ENCODE assay signal across 11 mouse cellular contexts in genomic region chr7:31109091-31109490, GRCm38 (mm10). TPM values are rescaled to one million over a fixed set of nuclear protein-coding genes. Genes with fewer than 3 reads are reported as not detected.
DNase-seq lines count a peak whose midpoint lies in the region; ATAC-seq lines count a peak whose summit lies in the region.
"Had no signal": no experiment of that assay in that cellular context is flagged by ENCODE, and none has a peak within 500 bp of the region (broad histone marks: within the 10 kb centered on the region; RNA-seq: fewer than 3 reads in every experiment).

No protein-coding gene starts in this region.

- no peaks in the 10 kb centered on the region for H3K27me3 ChIP-seq in embryonic facial prominence, embryonic 14.5 days (replicated peaks; ENCODE audit: control insufficient read depth, insufficient read depth, low read length)
- H3K27me3 ChIP-seq in embryonic facial prominence, embryonic 10.5 days (replicated peaks; ENCODE audit: low read depth, poor library complexity, severe bottlenecking) = 0 out of 2 replicates have a peak, but pooled peaks cover 1% of the 10 kb centered on the region
- H3K27me3 ChIP-seq: embryonic facial prominence, embryonic 13.5 days had no signal

- DNase-seq in embryonic facial prominence, embryonic 14.5 days (ENCODE audit: low spot score) = no peak
- no peak for DNase-seq in embryonic facial prominence, embryonic 10.5 days (ENCODE audit: low spot score)
- DNase-seq in ovary, postnatal 36 days (ENCODE audit: low spot score) = peak; percentile 64
- DNase-seq in ovary, postnatal 14 days (ENCODE audit: low spot score) = no peak
- DNase-seq in kidney, postnatal 14 days = peak; percentile 85
- DNase-seq in urinary bladder, postnatal 4 days (ENCODE audit: low spot score in 2 of 2) = no peak
- DNase-seq in frontal cortex, postnatal 14 days (ENCODE audit: low spot score in 2 of 2) = no peak

- H3K36me3 ChIP-seq in embryonic facial prominence, embryonic 14.5 days (ENCODE audit: control insufficient read depth, insufficient read depth, low read length) = no peaks in the 10 kb centered on the region
- no peaks in the 10 kb centered on the region for H3K36me3 ChIP-seq in embryonic facial prominence, embryonic 10.5 days (replicated peaks)
- H3K36me3 ChIP-seq: embryonic facial prominence, embryonic 13.5 days had no signal

- no peaks in the 10 kb centered on the region for H3K4me1 ChIP-seq in embryonic facial prominence, embryonic 14.5 days (ENCODE audit: control insufficient read depth, insufficient read depth, low read length)
- peaks cover 24% of the 10 kb centered on the region; the same call in 1 of the 2 replicates for H3K4me1 ChIP-seq in embryonic facial prominence, embryonic 10.5 days
- H3K4me1 ChIP-seq: embryonic facial prominence, embryonic 13.5 days had no signal

- H3K9me3 ChIP-seq in embryonic facial prominence, embryonic 14.5 days (ENCODE audit: control insufficient read depth, low read length) = no peaks in the 10 kb centered on the region
- H3K9me3 ChIP-seq in embryonic facial prominence, embryonic 10.5 days = no peaks in the 10 kb centered on the region
- H3K9me3 ChIP-seq: embryonic facial prominence, embryonic 13.5 days had no signal

- no peak overlapping the region for H3K27ac ChIP-seq in embryonic facial prominence, embryonic 14.5 days (replicated peaks; ENCODE audit: low read depth, low read length)
- no peak overlapping the region for H3K27ac ChIP-seq in embryonic facial prominence, embryonic 10.5 days (replicated peaks)
- H3K27ac ChIP-seq: embryonic facial prominence, embryonic 13.5 days had no signal

- H3K4me2 ChIP-seq in embryonic facial prominence, embryonic 14.5 days (ENCODE audit: low read depth, low read length) = no peak overlapping the region
- H3K4me2 ChIP-seq: embryonic facial prominence, embryonic 13.5 days had no signal

- 50% methylated on average over 5 of the region's 7 CpGs for WGBS in embryonic facial prominence, embryonic 14.5 days
- WGBS in embryonic facial prominence, embryonic 10.5 days = 51% methylated on average over 7 of the region's 7 CpGs

- ATAC-seq in embryonic facial prominence, embryonic 14.5 days (ENCODE audit: low read depth) = 0 out of 2 replicates have a peak, but pooled peaks have one; percentile 19
- no peak for ATAC-seq in inflammation-experienced regulatory T-cells, adult 6 months

- no peak overlapping the region for H3K9ac ChIP-seq in embryonic facial prominence, embryonic 14.5 days (ENCODE audit: low read depth, low read length)
- H3K9ac ChIP-seq: embryonic facial prominence, embryonic 13.5 days had no signal

- no peak overlapping the region for H3K4me3 ChIP-seq in embryonic facial prominence, embryonic 14.5 days (ENCODE audit: low read depth, low read length)
- H3K4me3 ChIP-seq in embryonic facial prominence, embryonic 10.5 days = no peak overlapping the region
- H3K4me3 ChIP-seq: embryonic facial prominence, embryonic 13.5 days had no signal

RNA-seq across cellular contexts. Expression of gene Hpn, which starts 6.0 kb away (rescaled TPM):
- 4.4 and 4.9 TPM in 2 replicates for polyA plus RNA-seq in embryonic facial prominence, embryonic 14.5 days (2014; fragmentation: Nextera tagmentation; extraction: Ambion mirVana)
- polyA plus RNA-seq in embryonic facial prominence, embryonic 10.5 days (2016; fragmentation: Nextera tagmentation; extraction: Ambion mirVana) = 4.0 and 4.3 TPM in 2 replicates
- polyA plus RNA-seq in inflammation-experienced regulatory T-cells, adult 6 months (2017; shearing (Covaris generic)) = 10 to 100 TPM in 1 of 3 experiments, 1 to 10 TPM in 2; 3.1 to 11.0 (median 8.1) TPM
- polyA plus RNA-seq: C2C12 had no signal

RNA-seq across cellular contexts. Expression of gene Scn1b, which starts 17.7 kb away (rescaled TPM):
- polyA plus RNA-seq in embryonic facial prominence, embryonic 14.5 days (2014; fragmentation: Nextera tagmentation; extraction: Ambion mirVana) = 8.5 and 9.4 TPM in 2 replicates
- 1.2 and 1.3 TPM in 2 replicates for polyA plus RNA-seq in embryonic facial prominence, embryonic 10.5 days (2016; fragmentation: Nextera tagmentation; extraction: Ambion mirVana)
- under 1 TPM in 1 of 3 experiments, not detected in 2; 0.30 TPM for polyA plus RNA-seq in inflammation-experienced regulatory T-cells, adult 6 months (2017; shearing (Covaris generic))

RNA-seq across cellular contexts. Expression of gene Fxyd3, which starts 32.6 kb away (rescaled TPM):
- polyA plus RNA-seq in embryonic facial prominence, embryonic 14.5 days (2014; fragmentation: Nextera tagmentation; extraction: Ambion mirVana) = 48.8 and 71.7 TPM in 2 replicates
- polyA plus RNA-seq in embryonic facial prominence, embryonic 10.5 days (2016; fragmentation: Nextera tagmentation; extraction: Ambion mirVana) = 7.5 and 8.8 TPM in 2 replicates
- under 1 TPM in 1 of 3 experiments, not detected in 2; 0.18 TPM for polyA plus RNA-seq in inflammation-experienced regulatory T-cells, adult 6 months (2017; shearing (Covaris generic))
- polyA plus RNA-seq: midbrain, postnatal 0 days had no signal

RNA-seq across cellular contexts. Expression of gene Gramd1a, which starts 46.6 kb away (rescaled TPM):
- polyA plus RNA-seq in embryonic facial prominence, embryonic 14.5 days (2014; fragmentation: Nextera tagmentation; extraction: Ambion mirVana) = 65.4 and 65.7 TPM in 2 replicates
- polyA plus RNA-seq in embryonic facial prominence, embryonic 10.5 days (2016; fragmentation: Nextera tagmentation; extraction: Ambion mirVana) = 96.1 and 102 TPM in 2 replicates
- polyA plus RNA-seq in inflammation-experienced regulatory T-cells, adult 6 months (2017; shearing (Covaris generic)) = 100 to 1,000 TPM in 1 of 3 experiments, 10 to 100 TPM in 2; 70.7 to 113 (median 98.7) TPM

RNA-seq across cellular contexts. Expression of gene Lgi4, which starts 49.9 kb away (rescaled TPM):
- polyA plus RNA-seq in embryonic facial prominence, embryonic 14.5 days (2014; fragmentation: Nextera tagmentation; extraction: Ambion mirVana) = 0.86 and 1.6 TPM in 2 replicates
- 2.5 and 2.8 TPM in 2 replicates for polyA plus RNA-seq in embryonic facial prominence, embryonic 10.5 days (2016; fragmentation: Nextera tagmentation; extraction: Ambion mirVana)
- polyA plus RNA-seq in inflammation-experienced regulatory T-cells, adult 6 months (2017; shearing (Covaris generic)) = under 1 TPM in 2 of 3 experiments, not detected in 1; 0.09 to 0.13 TPM

Comparison
In these comparisons a context has a peak if more than half of its experiments do, and no peak if none do; other contexts are left out.
1. DNase-seq: peak in ovary, postnatal 36 days (single experiment) and kidney, postnatal 14 days (single experiment); none in embryonic facial prominence, embryonic 14.5 days (single experiment), embryonic facial prominence, embryonic 10.5 days (single experiment), ovary, postnatal 14 days (single experiment), urinary bladder, postnatal 4 days (0 of 2) and frontal cortex, postnatal 14 days (0 of 2).